ENCODE assay signal across 8 mouse cellular contexts in the genomic region with DNA sequence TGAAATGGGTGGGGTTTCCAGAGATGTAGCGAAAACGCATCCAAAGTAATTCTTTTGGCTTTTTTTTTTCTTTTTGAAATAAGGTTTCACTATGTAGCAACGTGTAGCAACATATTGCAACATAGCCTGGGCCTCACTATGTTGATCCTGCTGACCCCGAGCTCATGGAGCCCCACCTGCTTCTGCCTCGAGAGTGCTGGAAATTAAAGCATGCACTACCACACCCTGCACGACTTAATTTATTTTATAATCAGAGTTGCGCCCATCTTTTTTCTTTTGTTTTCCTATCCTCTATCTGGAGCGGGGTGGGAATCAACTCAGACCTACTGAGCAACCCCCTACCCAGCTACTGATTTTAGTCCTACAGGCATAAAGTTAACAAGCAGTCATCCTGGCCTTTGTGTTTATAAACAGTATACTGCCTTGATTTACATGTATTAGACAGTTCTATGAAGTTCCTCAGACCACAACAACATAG. TPM values are rescaled to one million over a fixed set of nuclear protein-coding genes. Genes with fewer than 3 reads are reported as not detected.
DNase-seq lines count a peak whose midpoint lies in the region; ATAC-seq and TF ChIP-seq lines count a peak whose summit lies in the region.

No protein-coding gene starts in this region.

- peak overlapping the region; percentile 84; the same call in 1 of the 2 replicates for H3K9ac ChIP-seq in kidney, embryonic 14.5 days (ENCODE audit: low read depth, low read length)
- H3K9ac ChIP-seq in hindbrain, embryonic 14.5 days: peak overlapping the region; percentile 83
- peak overlapping the region; percentile 89; the same call in 1 of the 2 replicates for H3K9ac ChIP-seq in midbrain, embryonic 14.5 days (replicated peaks; ENCODE audit: low read length)

- no peak for DNase-seq in kidney, postnatal 36 days
- DNase-seq in hindbrain, embryonic 14.5 days (ENCODE audit: low spot score): no peak
- DNase-seq in midbrain, embryonic 14.5 days: no peak
- no peak for DNase-seq in adrenal gland, postnatal 4 days (ENCODE audit: low spot score in 2 of 2)
- DNase-seq in thymus, postnatal 4 days: no peak
- no peak for DNase-seq in adrenal gland, postnatal 25 days

- 0 out of 2 replicates have a peak, but pooled peaks cover 3% of the 10 kb centered on the region for H3K27me3 ChIP-seq in kidney, embryonic 14.5 days (ENCODE audit: control insufficient read depth, insufficient read depth, low read length)
- H3K27me3 ChIP-seq in hindbrain, embryonic 14.5 days (ENCODE audit: control insufficient read depth, insufficient read depth, low read length): no peaks in the 10 kb centered on the region
- H3K27me3 ChIP-seq in midbrain, embryonic 14.5 days (ENCODE audit: control insufficient read depth, insufficient read depth, low read length): no peaks in the 10 kb centered on the region

- TF ChIP-seq POLR2A in bone marrow macrophage, adult 2 months (IDR thresholded peaks at IDR 0.05; ENCODE audit: borderline replicate concordance, low read depth, low read length): no peak

- no peak overlapping the region for H3K27ac ChIP-seq in kidney, embryonic 14.5 days (ENCODE audit: low read depth, low read length)
- H3K27ac ChIP-seq in bone marrow macrophage, adult 2 months (ENCODE audit: insufficient read depth, low read depth, low read length): no peak overlapping the region
- H3K27ac ChIP-seq in hindbrain, embryonic 14.5 days: peak overlapping the region; percentile 80
- H3K27ac ChIP-seq in midbrain, embryonic 14.5 days (replicated peaks; ENCODE audit: low read depth, low read length): peak overlapping the region; percentile 79; the same call in 1 of the 2 replicates

- peak overlapping the region; percentile 92 for H3K4me2 ChIP-seq in kidney, embryonic 14.5 days (replicated peaks; ENCODE audit: low read depth, low read length)
- H3K4me2 ChIP-seq in hindbrain, embryonic 14.5 days (replicated peaks): peak overlapping the region; percentile 85
- H3K4me2 ChIP-seq in midbrain, embryonic 14.5 days (ENCODE audit: low read length): peak overlapping the region; percentile 89

- 2% methylated on average over 8 of the region's 8 CpGs for WGBS in kidney, embryonic 14.5 days
- 1% methylated on average over 8 of the region's 8 CpGs for WGBS in hindbrain, embryonic 14.5 days
- WGBS in midbrain, embryonic 14.5 days: 2% methylated on average over 8 of the region's 8 CpGs

- no peaks in the 10 kb centered on the region for H3K9me3 ChIP-seq in kidney, embryonic 14.5 days (ENCODE audit: control insufficient read depth, low read length)
- H3K9me3 ChIP-seq in hindbrain, embryonic 14.5 days (ENCODE audit: control insufficient read depth, low read length): no peaks in the 10 kb centered on the region
- H3K9me3 ChIP-seq in midbrain, embryonic 14.5 days (ENCODE audit: control insufficient read depth, low read length): no peaks in the 10 kb centered on the region

- no peak for TF ChIP-seq CTCF in bone marrow macrophage, adult 2 months (IDR thresholded peaks at IDR 0.05; ENCODE audit: low read depth, low read length)

- H3K4me3 ChIP-seq in kidney, embryonic 14.5 days (ENCODE audit: low read length): peak overlapping the region; percentile 93
- peak overlapping the region; percentile 97 for H3K4me3 ChIP-seq in bone marrow macrophage, adult 2 months (ENCODE audit: insufficient read depth, low read length)
- H3K4me3 ChIP-seq in hindbrain, embryonic 14.5 days (replicated peaks; ENCODE audit: low read length): peak overlapping the region; percentile 79
- peak overlapping the region; percentile 80 for H3K4me3 ChIP-seq in midbrain, embryonic 14.5 days (replicated peaks; ENCODE audit: low read depth, low read length)

- peak; percentile 38 for ATAC-seq in kidney, embryonic 14.5 days (ENCODE audit: low FRiP score, low TSS enrichment)
- no peak for ATAC-seq in hindbrain, embryonic 14.5 days (ENCODE audit: low FRiP score)
- ATAC-seq in midbrain, embryonic 14.5 days (ENCODE audit: low FRiP score, low TSS enrichment): peak; percentile 38; the same call in 1 of the 2 replicates

- H3K36me3 ChIP-seq in kidney, embryonic 14.5 days (ENCODE audit: control insufficient read depth, insufficient read depth, low read length): no peaks in the 10 kb centered on the region
- H3K36me3 ChIP-seq in hindbrain, embryonic 14.5 days (replicated peaks; ENCODE audit: control insufficient read depth, insufficient read depth): peaks cover 17% of the 10 kb centered on the region
- peaks cover 12% of the 10 kb centered on the region for H3K36me3 ChIP-seq in midbrain, embryonic 14.5 days (ENCODE audit: control insufficient read depth, insufficient read depth, low read length)

- H3K4me1 ChIP-seq in kidney, embryonic 14.5 days (ENCODE audit: control insufficient read depth, insufficient read depth, low read length): peaks cover 9% of the 10 kb centered on the region; the same call in 1 of the 2 replicates
- H3K4me1 ChIP-seq in bone marrow macrophage, adult 2 months (ENCODE audit: control insufficient read depth, insufficient read depth, low read length): peaks cover 9% of the 10 kb centered on the region
- peaks cover 9% of the 10 kb centered on the region for H3K4me1 ChIP-seq in hindbrain, embryonic 14.5 days (replicated peaks; ENCODE audit: control insufficient read depth, insufficient read depth, low read length)
- peaks cover 7% of the 10 kb centered on the region; the same call in 1 of the 2 replicates for H3K4me1 ChIP-seq in midbrain, embryonic 14.5 days (ENCODE audit: control insufficient read depth, insufficient read depth, low read length)

RNA-seq across cellular contexts. Expression of a gene that starts 0.6 kb away (rescaled TPM):
- polyA plus RNA-seq in kidney, embryonic 14.5 days (2014; fragmentation: Nextera tagmentation; extraction: Ambion mirVana): 14.3 and 18.0 TPM in 2 replicates
- 39.9 and 48.7 TPM in 2 replicates for polyA plus RNA-seq in bone marrow macrophage, adult 2 months (2012; ENCODE audit: insufficient read depth, insufficient read length, missing spikeins)
- polyA plus RNA-seq in hindbrain, embryonic 14.5 days (2014; fragmentation: Nextera tagmentation; extraction: Ambion mirVana): 44.9 and 46.1 TPM in 2 replicates
- polyA plus RNA-seq in midbrain, embryonic 14.5 days (2014; fragmentation: Nextera tagmentation; extraction: Ambion mirVana): 39.6 and 40.8 TPM in 2 replicates
- total RNA-seq in adrenal gland, postnatal 4 days (2021): 10 to 100 TPM; 41.5 to 44.2 TPM
- total RNA-seq in adrenal gland, postnatal 25 days (2021): 47.0 and 60.2 TPM in 2 replicates

RNA-seq across cellular contexts. Expression of a gene that starts 16.5 kb away (rescaled TPM):
- 28.9 and 43.1 TPM in 2 replicates for polyA plus RNA-seq in kidney, embryonic 14.5 days (2014; fragmentation: Nextera tagmentation; extraction: Ambion mirVana)
- 0.64 and 1.9 TPM in 2 replicates for polyA plus RNA-seq in bone marrow macrophage, adult 2 months (2012; ENCODE audit: insufficient read depth, insufficient read length, missing spikeins)
- 2.7 and 2.9 TPM in 2 replicates for polyA plus RNA-seq in hindbrain, embryonic 14.5 days (2014; fragmentation: Nextera tagmentation; extraction: Ambion mirVana)
- polyA plus RNA-seq in midbrain, embryonic 14.5 days (2014; fragmentation: Nextera tagmentation; extraction: Ambion mirVana): 2.5 and 3.9 TPM in 2 replicates
- 10 to 100 TPM; 18.8 to 25.4 TPM for total RNA-seq in adrenal gland, postnatal 4 days (2021)
- 3.7 and 4.2 TPM in 2 replicates for total RNA-seq in adrenal gland, postnatal 25 days (2021)

RNA-seq across cellular contexts. Expression of a gene that starts 24.4 kb away (rescaled TPM):
- not detected in 2 replicates for polyA plus RNA-seq in kidney, embryonic 14.5 days (2014; fragmentation: Nextera tagmentation; extraction: Ambion mirVana)
- not detected in 2 replicates for polyA plus RNA-seq in bone marrow macrophage, adult 2 months (2012; ENCODE audit: insufficient read depth, insufficient read length, missing spikeins)
- polyA plus RNA-seq in hindbrain, embryonic 14.5 days (2014; fragmentation: Nextera tagmentation; extraction: Ambion mirVana): not detected in 2 replicates
- polyA plus RNA-seq in midbrain, embryonic 14.5 days (2014; fragmentation: Nextera tagmentation; extraction: Ambion mirVana): not detected in 2 replicates
- not detected for total RNA-seq in adrenal gland, postnatal 4 days (2021)
- not detected in 2 replicates for total RNA-seq in adrenal gland, postnatal 25 days (2021)

RNA-seq across cellular contexts. Expression of a gene that starts 24.5 kb away (rescaled TPM):
- polyA plus RNA-seq in kidney, embryonic 14.5 days (2014; fragmentation: Nextera tagmentation; extraction: Ambion mirVana): 2.8 and 4.5 TPM in 2 replicates
- polyA plus RNA-seq in bone marrow macrophage, adult 2 months (2012; ENCODE audit: insufficient read depth, insufficient read length, missing spikeins): 1.0 and 1.6 TPM in 2 replicates
- polyA plus RNA-seq in hindbrain, embryonic 14.5 days (2014; fragmentation: Nextera tagmentation; extraction: Ambion mirVana): 9.0 and 10.3 TPM in 2 replicates
- polyA plus RNA-seq in midbrain, embryonic 14.5 days (2014; fragmentation: Nextera tagmentation; extraction: Ambion mirVana): 6.3 and 13.8 TPM in 2 replicates
- total RNA-seq in adrenal gland, postnatal 4 days (2021): 10 to 100 TPM; 54.6 to 60.4 TPM
- total RNA-seq in adrenal gland, postnatal 25 days (2021): 50.8 and 67.4 TPM in 2 replicates

RNA-seq across cellular contexts. Expression of a gene that starts 35.0 kb away (rescaled TPM):
- polyA plus RNA-seq in kidney, embryonic 14.5 days (2014; fragmentation: Nextera tagmentation; extraction: Ambion mirVana): 149 and 178 TPM in 2 replicates
- polyA plus RNA-seq in bone marrow macrophage, adult 2 months (2012; ENCODE audit: insufficient read depth, insufficient read length, missing spikeins): 99.3 and 107 TPM in 2 replicates
- polyA plus RNA-seq in hindbrain, embryonic 14.5 days (2014; fragmentation: Nextera tagmentation; extraction: Ambion mirVana): 164 and 169 TPM in 2 replicates
- polyA plus RNA-seq in midbrain, embryonic 14.5 days (2014; fragmentation: Nextera tagmentation; extraction: Ambion mirVana): 162 and 177 TPM in 2 replicates
- total RNA-seq in adrenal gland, postnatal 4 days (2021): 10 to 100 TPM; 88.9 to 96.2 TPM
- 100 and 123 TPM in 2 replicates for total RNA-seq in adrenal gland, postnatal 25 days (2021)

Comparison
In these comparisons a context has a peak if more than half of its experiments do, and no peak if none do; other contexts are left out.
1. H3K27ac ChIP-seq: peak in hindbrain, embryonic 14.5 days (single experiment) and midbrain, embryonic 14.5 days (single experiment); none in kidney, embryonic 14.5 days (single experiment) and bone marrow macrophage, adult 2 months (single experiment).
2. Peak in every context shown above with its lines, with median percentiles within 50 percentile points of each other: H3K4me2 ChIP-seq, H3K4me3 ChIP-seq and H3K9ac ChIP-seq.